Mouse (Mus musculus) kidney, postnatal 4 days (tissue): ENCODE results near the gene Rnpepl1.

ENCODE experiments used
- DNase-seq, 2 experiments: peaks; one replicate each; pipeline ENCODE4 v3.0.0; 2021; ENCODE audit warnings: mixed read lengths in 2 of 2

Gene Rnpepl1

GRCm38 (mm10) chr1:92907632-92908360 lies 2.8 kb upstream of the Rnpepl1 start:
- no peak for DNase-seq

GRCm38 (mm10) chr1:92908664-92909063 lies 1.9 kb upstream of the Rnpepl1 start:
- DNase-seq = no peak

GRCm38 (mm10) chr1:92909068-92909467 lies 1.5 kb upstream of the Rnpepl1 start:
- DNase-seq = no peak

GRCm38 (mm10) chr1:92910925-92911720 lies 540 bp downstream of the Rnpepl1 start:
- DNase-seq = peak; percentile 70 to 82

GRCm38 (mm10) chr1:92911721-92912138 lies 1.1 kb downstream of the Rnpepl1 start:
- DNase-seq = no peak

- peak in 1 of 2 experiments; percentile 28 for DNase-seq
These were observed 1.7 kb downstream of the Rnpepl1 start for GRCm38 (mm10) chr1:92912286-92912685.

- DNase-seq = no peak
These were observed 3.7 kb downstream of the Rnpepl1 start for GRCm38 (mm10) chr1:92914239-92914638.

GRCm38 (mm10) chr1:92914993-92915392 lies 4.4 kb downstream of the Rnpepl1 start:
- DNase-seq = no peak

GRCm38 (mm10) chr1:92916725-92917124 lies 6.1 kb downstream of the Rnpepl1 start:
- DNase-seq = no peak

- DNase-seq = no peak
These were observed 8.6 kb downstream of the Rnpepl1 start for GRCm38 (mm10) chr1:92919151-92919550.

- no peak for DNase-seq
These were observed 9.2 kb downstream of the Rnpepl1 start for GRCm38 (mm10) chr1:92919775-92920174.

- DNase-seq = no peak
These were observed 10.1 kb downstream of the Rnpepl1 start for GRCm38 (mm10) chr1:92920474-92921200.

GRCm38 (mm10) chr1:92921496-92921895 lies 10.9 kb downstream of the Rnpepl1 start:
- no peak for DNase-seq

GRCm38 (mm10) chr1:92930171-92930706 lies 19.7 kb downstream of the Rnpepl1 start:
- DNase-seq = no peak

- DNase-seq = no peak
These were observed 23.0 kb downstream of the Rnpepl1 start for GRCm38 (mm10) chr1:92933611-92934010.

GRCm38 (mm10) chr1:92934182-92934827 lies 23.7 kb downstream of the Rnpepl1 start, which contains the start of gene Capn10:
Capn10 (plus strand) TSS chr1:92934376.
- DNase-seq = peak; percentile 92 to 95

- DNase-seq = peak; percentile 65 to 70
These were observed 24.7 kb downstream of the Rnpepl1 start for GRCm38 (mm10) chr1:92935054-92935962.

- DNase-seq = no peak
These were observed 25.4 kb downstream of the Rnpepl1 start for GRCm38 (mm10) chr1:92935977-92936376.

GRCm38 (mm10) chr1:92936467-92936866 lies 25.9 kb downstream of the Rnpepl1 start:
- no peak for DNase-seq

GRCm38 (mm10) chr1:92937797-92938196 lies 27.2 kb downstream of the Rnpepl1 start:
- no peak for DNase-seq

GRCm38 (mm10) chr1:92939746-92940145 lies 29.2 kb downstream of the Rnpepl1 start:
- DNase-seq = no peak
